Mouse (Mus musculus): ENCODE measurements at regions not wholly inside any gene's neighbourhood (a gene's known extent, or its start where the extent isn't known, plus 50 kb on each side); places are given as distances from the start of the nearest gene placed in this dataset.

GRCm38 (mm10) chr5:97800017-97800416 is 230.8 kb downstream of the Antxr2 start:
- TF ChIP-seq CTCF (IDR thresholded peaks at IDR 0.05 in 2 of 3, conservative IDR thresholded peaks at IDR 0.05 in 1 of 3; ENCODE audit: control insufficient read depth in 1 of 3, insufficient read depth in 1 of 3, low read depth in 2 of 3, low read length in 3 of 3, poor library complexity in 1 of 3, severe bottlenecking in 1 of 3) (no peak), CHD1 (IDR thresholded peaks at IDR 0.05; ENCODE audit: low read depth, low read length) (no peak), ZNF384 (IDR thresholded peaks at IDR 0.05; ENCODE audit: low read depth, low read length) (no peak), TAL1 (IDR thresholded peaks at IDR 0.05; ENCODE audit: low read length) (no peak), BHLHE40 (IDR thresholded peaks at IDR 0.05; ENCODE audit: borderline replicate concordance, low read depth, low read length) (no peak), POLR2A (IDR thresholded peaks at IDR 0.05; ENCODE audit: control insufficient read depth in 1 of 2, insufficient read depth in 1 of 2, low read depth in 1 of 2, low read length in 2 of 2, poor library complexity in 1 of 2) (no peak), TBP (IDR thresholded peaks at IDR 0.05; ENCODE audit: low read depth, low read length) (no peak), MAX (IDR thresholded peaks at IDR 0.05; ENCODE audit: low read length) (no peak)

Measured in MEL (cell line).